Comparison of ENCODE assay signal across 26 mouse cellular contexts in genomic region chr6:97929051-97929450, GRCm38 (mm10).
DNase-seq lines count a peak whose midpoint lies in the region; ATAC-seq and TF ChIP-seq lines count a peak whose summit lies in the region.
"Had no signal": no experiment of that assay in that cellular context is flagged by ENCODE, and none has a peak within 500 bp of the region (broad histone marks: within the 10 kb centered on the region; RNA-seq: fewer than 3 reads in every experiment).

No protein-coding gene starts in this region.

- H3K9ac ChIP-seq in heart, embryonic 12.5 days, result peak overlapping the region; percentile 73
- peak overlapping the region; percentile 63 for H3K9ac ChIP-seq in heart, postnatal 0 days (replicated peaks; ENCODE audit: low read depth, low read length)
- H3K9ac ChIP-seq in hindbrain, embryonic 12.5 days, result no peak overlapping the region
- H3K9ac ChIP-seq: embryonic facial prominence, embryonic 13.5 days; hindbrain, embryonic 13.5 days; liver, embryonic 12.5 days; liver, postnatal 0 days had no signal

- peaks cover 7% of the 10 kb centered on the region; the same call in 1 of the 2 replicates for H3K4me1 ChIP-seq in kidney, adult 2 months (ENCODE audit: control insufficient read depth, insufficient read depth, low read length)
- H3K4me1 ChIP-seq in heart, embryonic 10.5 days, result peaks cover 23% of the 10 kb centered on the region
- H3K4me1 ChIP-seq in heart, embryonic 12.5 days (replicated peaks), result peaks cover 22% of the 10 kb centered on the region
- peaks cover 6% of the 10 kb centered on the region; the same call in 1 of the 2 replicates for H3K4me1 ChIP-seq in heart, postnatal 0 days (ENCODE audit: control insufficient read depth, insufficient read depth)
- no peaks in the 10 kb centered on the region for H3K4me1 ChIP-seq in hindbrain, embryonic 12.5 days
- H3K4me1 ChIP-seq: embryonic facial prominence, embryonic 13.5 days; hindbrain, embryonic 13.5 days had no signal

- no peak for TF ChIP-seq POLR2A in kidney, adult 2 months (IDR thresholded peaks at IDR 0.05; ENCODE audit: low read depth, low read length)

- no peak for TF ChIP-seq EP300 in heart, postnatal 0 days (IDR thresholded peaks at IDR 0.05; ENCODE audit: low read depth)

- H3K4me2 ChIP-seq in heart, embryonic 12.5 days, result peak overlapping the region; percentile 64
- peak overlapping the region; percentile 65 for H3K4me2 ChIP-seq in heart, postnatal 0 days (ENCODE audit: low read depth, low read length)
- H3K4me2 ChIP-seq in hindbrain, embryonic 12.5 days (replicated peaks), result no peak overlapping the region
- H3K4me2 ChIP-seq: embryonic facial prominence, embryonic 13.5 days; hindbrain, embryonic 13.5 days; liver, embryonic 12.5 days had no signal

- no peaks in the 10 kb centered on the region for H3K36me3 ChIP-seq in kidney, adult 2 months (ENCODE audit: control insufficient read depth, insufficient read depth, low read length)
- H3K36me3 ChIP-seq in heart, embryonic 10.5 days, result 0 out of 2 replicates have a peak, but pooled peaks cover 3% of the 10 kb centered on the region
- H3K36me3 ChIP-seq in heart, embryonic 12.5 days, result no peaks in the 10 kb centered on the region
- no peaks in the 10 kb centered on the region; the same call in 1 of the 2 replicates for H3K36me3 ChIP-seq in heart, postnatal 0 days (replicated peaks; ENCODE audit: control insufficient read depth, insufficient read depth, low read length)
- H3K36me3 ChIP-seq in hindbrain, embryonic 12.5 days, result no peaks in the 10 kb centered on the region
- H3K36me3 ChIP-seq: embryonic facial prominence, embryonic 13.5 days; forebrain, embryonic 10.5 days; hindbrain, embryonic 13.5 days; liver, embryonic 12.5 days had no signal

- no peak for TF ChIP-seq CTCF in kidney, adult 2 months (conservative IDR thresholded peaks at IDR 0.05; ENCODE audit: insufficient read depth, insufficient read length, low read depth, low read length)
- TF ChIP-seq CTCF in heart, postnatal 0 days (IDR thresholded peaks at IDR 0.05; ENCODE audit: low read depth), result no peak

- H3K9me3 ChIP-seq in heart, embryonic 10.5 days, result no peaks in the 10 kb centered on the region
- no peaks in the 10 kb centered on the region for H3K9me3 ChIP-seq in heart, embryonic 12.5 days (replicated peaks)
- no peaks in the 10 kb centered on the region for H3K9me3 ChIP-seq in heart, postnatal 0 days (replicated peaks; ENCODE audit: control insufficient read depth, low read length)
- H3K9me3 ChIP-seq in hindbrain, embryonic 12.5 days (replicated peaks), result no peaks in the 10 kb centered on the region
- H3K9me3 ChIP-seq: embryonic facial prominence, embryonic 13.5 days; forebrain, embryonic 10.5 days; hindbrain, embryonic 13.5 days; liver, embryonic 12.5 days had no signal

- no peak for ATAC-seq in heart, embryonic 12.5 days (ENCODE audit: insufficient number of reproducible peaks, low FRiP score)
- ATAC-seq in heart, postnatal 0 days (ENCODE audit: insufficient read depth, low read depth), result peak; percentile 73
- ATAC-seq in hindbrain, embryonic 12.5 days (ENCODE audit: low FRiP score), result no peak
- ATAC-seq: CD4-positive, CD25-positive, alpha-beta regulatory T cell, adult 4 months; forebrain, embryonic 16.5 days; intestine, embryonic 16.5 days; liver, embryonic 12.5 days; liver, postnatal 0 days had no signal

- 62% methylated on average over 3 of the region's 3 CpGs for WGBS in kidney, adult 2 months
- WGBS in heart, embryonic 10.5 days, result 63% methylated on average over 3 of the region's 3 CpGs
- WGBS in heart, embryonic 12.5 days, result 48% methylated on average over 3 of the region's 3 CpGs
- 37% methylated on average over 3 of the region's 3 CpGs for WGBS in heart, postnatal 0 days
- 77% methylated on average over 3 of the region's 3 CpGs for WGBS in hindbrain, embryonic 12.5 days

- H3K27me3 ChIP-seq in kidney, adult 2 months (replicated peaks; ENCODE audit: control insufficient read depth, insufficient read depth, low read length), result no peaks in the 10 kb centered on the region
- H3K27me3 ChIP-seq in heart, embryonic 10.5 days (ENCODE audit: insufficient read depth, poor library complexity, severe bottlenecking), result no peaks in the 10 kb centered on the region
- no peaks in the 10 kb centered on the region for H3K27me3 ChIP-seq in heart, embryonic 12.5 days (replicated peaks)
- H3K27me3 ChIP-seq in heart, postnatal 0 days (ENCODE audit: control insufficient read depth, insufficient read depth, low read length), result no peaks in the 10 kb centered on the region
- H3K27me3 ChIP-seq in hindbrain, embryonic 12.5 days, result no peaks in the 10 kb centered on the region
- H3K27me3 ChIP-seq: embryonic facial prominence, embryonic 13.5 days; hindbrain, embryonic 13.5 days; liver, embryonic 12.5 days had no signal

- no peak for DNase-seq in kidney, adult 2 months
- DNase-seq in kidney, postnatal 4 days, result no peak
- no peak for DNase-seq in heart, embryonic 10.5 days (ENCODE audit: low spot score)
- no peak for DNase-seq in heart, postnatal 0 days (ENCODE audit: low spot score)
- no peak for DNase-seq in testis, postnatal 10 days (ENCODE audit: low spot score)
- DNase-seq: cerebellum, adult 11 months; cerebellum, adult 9-11 months; gastrocnemius, postnatal 36 days; layer of hippocampus, postnatal 36 days; left cerebral cortex, postnatal 4 days; liver, postnatal 0 days; midbrain, embryonic 14.5 days; retina, postnatal 1 day; right cerebral cortex, postnatal 14 days; thymus, adult 2 months had no signal

- no peak overlapping the region for H3K4me3 ChIP-seq in kidney, adult 2 months (ENCODE audit: insufficient read depth, low read depth, low read length)
- peak overlapping the region; percentile 56 for H3K4me3 ChIP-seq in heart, embryonic 10.5 days
- peak overlapping the region; percentile 57 for H3K4me3 ChIP-seq in heart, embryonic 12.5 days
- peak overlapping the region; percentile 56 for H3K4me3 ChIP-seq in heart, postnatal 0 days (ENCODE audit: low read depth, low read length)
- no peak overlapping the region for H3K4me3 ChIP-seq in hindbrain, embryonic 12.5 days
- H3K4me3 ChIP-seq: embryonic facial prominence, embryonic 13.5 days; forebrain, embryonic 10.5 days; gastrocnemius, adult 2 months; hindbrain, embryonic 13.5 days; liver, embryonic 12.5 days had no signal

- peak overlapping the region; percentile 38; the same call in 1 of the 2 replicates for H3K27ac ChIP-seq in kidney, adult 2 months (ENCODE audit: insufficient read depth, low read depth, low read length)
- H3K27ac ChIP-seq in heart, embryonic 10.5 days, result peak overlapping the region; percentile 84
- peak overlapping the region; percentile 93 for H3K27ac ChIP-seq in heart, embryonic 12.5 days (ENCODE audit: poor library complexity, severe bottlenecking)
- peak overlapping the region; percentile 94 for H3K27ac ChIP-seq in heart, postnatal 0 days (ENCODE audit: low read depth)
- no peak overlapping the region for H3K27ac ChIP-seq in hindbrain, embryonic 12.5 days
- H3K27ac ChIP-seq: embryonic facial prominence, embryonic 13.5 days; forebrain, embryonic 10.5 days; gastrocnemius, adult 2 months; hindbrain, embryonic 13.5 days; liver, embryonic 12.5 days; macrophage had no signal

Comparison
In these comparisons a context has a peak if more than half of its experiments do, and no peak if none do; other contexts are left out.
1. H3K4me3 ChIP-seq: peak in heart, embryonic 10.5 days (single experiment), heart, embryonic 12.5 days (single experiment) and heart, postnatal 0 days (single experiment); none in kidney, adult 2 months (single experiment) and hindbrain, embryonic 12.5 days (single experiment).